Mouse (Mus musculus) stomach, postnatal 0 days (tissue): ENCODE results near the gene Tspan18.

Experiments
- CTCF ChIP-seq: IDR thresholded peaks from 2 replicates; pipeline ENCODE4 v1.5.1; 2016; ENCODE audit warnings: antibody characterized with exemption, low read depth, mild to moderate bottlenecking, moderate library complexity
- EP300 ChIP-seq: optimal IDR thresholded peaks from 2 replicates; pipeline ENCODE3; 2016; ENCODE audit warnings: antibody characterized with exemption

DNA sequence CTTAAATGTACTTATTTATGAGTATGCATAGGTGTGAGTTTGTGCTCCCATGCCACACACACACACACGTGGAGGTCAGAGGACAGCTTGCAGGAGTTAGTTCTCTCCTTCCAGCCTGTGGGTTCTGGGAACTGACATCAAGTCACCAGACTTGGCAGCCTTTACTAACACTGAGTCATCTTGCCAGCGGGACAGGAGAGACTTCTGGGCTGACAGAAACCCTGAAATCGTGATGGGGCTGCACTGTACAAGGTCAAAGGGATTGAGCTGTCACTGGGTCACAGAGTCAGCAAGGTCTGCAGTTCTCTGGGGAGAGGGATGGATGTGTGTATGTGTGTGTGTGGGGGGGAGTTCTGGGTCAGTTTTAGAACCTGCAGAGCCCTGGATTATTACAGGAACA lies 36.6 kb downstream of the Tspan18 start:
- TF ChIP-seq CTCF (no peak), EP300 (no peak)
